Mouse (Mus musculus): ENCODE measurements at regions not wholly inside any gene's neighbourhood (a gene's known extent, or its start where the extent isn't known, plus 50 kb on each side); places are given as distances from the start of the nearest gene placed in this dataset.

GRCm38 (mm10) chr7:94975037-94975775 lies 1195.8 kb upstream of the Tenm4 start:
- ATAC-seq (ENCODE audit: low FRiP score): no peak; the same call in 1 of the 2 replicates

GRCm38 (mm10) chr7:94996258-94996657 lies 1174.8 kb upstream of the Tenm4 start:
- Histone ChIP-seq H3K4me2 (replicated peaks) (no peak overlapping the region), H3K4me1 (replicated peaks; ENCODE audit: control insufficient read depth, insufficient read depth, low read length) (no peaks in the 10 kb centered on the region), H3K27me3 (ENCODE audit: control insufficient read depth, insufficient read depth, low read length) (no peaks in the 10 kb centered on the region), H3K36me3 (replicated peaks; ENCODE audit: control insufficient read depth, insufficient read depth) (no peaks in the 10 kb centered on the region), H3K4me3 (replicated peaks; ENCODE audit: low read length) (no peak overlapping the region), H3K27ac (no peak overlapping the region), H3K9me3 (ENCODE audit: control insufficient read depth, low read length) (no peaks in the 10 kb centered on the region), H3K9ac (no peak overlapping the region)
- WGBS: 82% methylated on average over 6 of the region's 6 CpGs
- DNase-seq (ENCODE audit: low spot score): no peak
- no peak for ATAC-seq (ENCODE audit: low FRiP score)

More at GRCm38 (mm10) chr7:94975037-94975775, 1195.8 kb upstream of the Tenm4 start:
- Histone ChIP-seq H3K9ac (no peak overlapping the region), H3K4me3 (replicated peaks; ENCODE audit: low read length) (no peak overlapping the region), H3K36me3 (replicated peaks; ENCODE audit: control insufficient read depth, insufficient read depth) (no peaks in the 10 kb centered on the region), H3K4me2 (replicated peaks) (no peak overlapping the region), H3K27me3 (ENCODE audit: control insufficient read depth, insufficient read depth, low read length) (no peaks in the 10 kb centered on the region), H3K9me3 (ENCODE audit: control insufficient read depth, low read length) (no peaks in the 10 kb centered on the region), H3K27ac (no peak overlapping the region), H3K4me1 (replicated peaks; ENCODE audit: control insufficient read depth, insufficient read depth, low read length) (peaks cover 3% of the 10 kb centered on the region; the same call in 1 of the 2 replicates)
- 41% methylated on average over 2 of the region's 2 CpGs for WGBS
- no peak for DNase-seq (ENCODE audit: low spot score)

- no peak for ATAC-seq (ENCODE audit: low FRiP score)
- no peak overlapping the region for H3K4me3 ChIP-seq (replicated peaks; ENCODE audit: low read length)
- H3K4me1 ChIP-seq (replicated peaks; ENCODE audit: control insufficient read depth, insufficient read depth, low read length): no peaks in the 10 kb centered on the region
- no peak overlapping the region for H3K9ac ChIP-seq
- no peaks in the 10 kb centered on the region for H3K9me3 ChIP-seq (ENCODE audit: control insufficient read depth, low read length)
- H3K27me3 ChIP-seq (ENCODE audit: control insufficient read depth, insufficient read depth, low read length): no peaks in the 10 kb centered on the region
- H3K36me3 ChIP-seq (replicated peaks; ENCODE audit: control insufficient read depth, insufficient read depth): no peaks in the 10 kb centered on the region
- 83% methylated on average over 3 of the region's 3 CpGs for WGBS
- H3K27ac ChIP-seq: no peak overlapping the region
- no peak for DNase-seq (ENCODE audit: low spot score)
- no peak overlapping the region for H3K4me2 ChIP-seq (replicated peaks)
Observed at GRCm38 (mm10) chr7:95004161-95004560, 1166.9 kb upstream of the Tenm4 start.

- H3K4me2 ChIP-seq (replicated peaks): no peak overlapping the region
- no peaks in the 10 kb centered on the region for H3K4me1 ChIP-seq (replicated peaks; ENCODE audit: control insufficient read depth, insufficient read depth, low read length)
- no peak for ATAC-seq (ENCODE audit: low FRiP score)
- 64% methylated on average over 3 of the region's 3 CpGs for WGBS
- no peaks in the 10 kb centered on the region for H3K36me3 ChIP-seq (replicated peaks; ENCODE audit: control insufficient read depth, insufficient read depth)
- no peak overlapping the region for H3K9ac ChIP-seq
- H3K27me3 ChIP-seq (ENCODE audit: control insufficient read depth, insufficient read depth, low read length): no peaks in the 10 kb centered on the region
- no peak overlapping the region for H3K4me3 ChIP-seq (replicated peaks; ENCODE audit: low read length)
- H3K27ac ChIP-seq: no peak overlapping the region
- H3K9me3 ChIP-seq (ENCODE audit: control insufficient read depth, low read length): no peaks in the 10 kb centered on the region
- no peak for DNase-seq (ENCODE audit: low spot score)
Observed at GRCm38 (mm10) chr7:95005403-95005802, 1165.6 kb upstream of the Tenm4 start.

- Histone ChIP-seq H3K4me3 (replicated peaks; ENCODE audit: low read length) (no peak overlapping the region), H3K27me3 (ENCODE audit: control insufficient read depth, insufficient read depth, low read length) (no peaks in the 10 kb centered on the region), H3K27ac (no peak overlapping the region), H3K4me2 (replicated peaks) (no peak overlapping the region), H3K36me3 (replicated peaks; ENCODE audit: control insufficient read depth, insufficient read depth) (no peaks in the 10 kb centered on the region), H3K9me3 (ENCODE audit: control insufficient read depth, low read length) (no peaks in the 10 kb centered on the region), H3K4me1 (replicated peaks; ENCODE audit: control insufficient read depth, insufficient read depth, low read length) (no peaks in the 10 kb centered on the region), H3K9ac (no peak overlapping the region)
- WGBS: 86% methylated on average over 6 of the region's 6 CpGs
- ATAC-seq (ENCODE audit: low FRiP score) (no peak), DNase-seq (ENCODE audit: low spot score) (no peak)
Observed at GRCm38 (mm10) chr7:95008896-95009430, 1162.1 kb upstream of the Tenm4 start.

- H3K4me3 ChIP-seq (replicated peaks; ENCODE audit: low read length): no peak overlapping the region
- no peaks in the 10 kb centered on the region for H3K36me3 ChIP-seq (replicated peaks; ENCODE audit: control insufficient read depth, insufficient read depth)
- DNase-seq (ENCODE audit: low spot score): no peak
- H3K27ac ChIP-seq: no peak overlapping the region
- H3K9me3 ChIP-seq (ENCODE audit: control insufficient read depth, low read length): no peaks in the 10 kb centered on the region
- no peak overlapping the region for H3K9ac ChIP-seq
- H3K27me3 ChIP-seq (ENCODE audit: control insufficient read depth, insufficient read depth, low read length): no peaks in the 10 kb centered on the region
- no peaks in the 10 kb centered on the region for H3K4me1 ChIP-seq (replicated peaks; ENCODE audit: control insufficient read depth, insufficient read depth, low read length)
- ATAC-seq (ENCODE audit: low FRiP score): no peak
- WGBS: 91% methylated on average over 1 of the region's 1 CpGs
- no peak overlapping the region for H3K4me2 ChIP-seq (replicated peaks)
Observed at GRCm38 (mm10) chr7:95020285-95020684, 1150.8 kb upstream of the Tenm4 start.

- peak; percentile 37; the same call in 1 of the 2 replicates for ATAC-seq (ENCODE audit: low FRiP score)
- H3K4me1 ChIP-seq (replicated peaks; ENCODE audit: control insufficient read depth, insufficient read depth, low read length): no peaks in the 10 kb centered on the region
- no peaks in the 10 kb centered on the region for H3K36me3 ChIP-seq (replicated peaks; ENCODE audit: control insufficient read depth, insufficient read depth)
- no peak overlapping the region for H3K27ac ChIP-seq
- WGBS: 61% methylated on average over 4 of the region's 4 CpGs
- H3K4me3 ChIP-seq (replicated peaks; ENCODE audit: low read length): no peak overlapping the region
- no peaks in the 10 kb centered on the region for H3K9me3 ChIP-seq (ENCODE audit: control insufficient read depth, low read length)
- H3K4me2 ChIP-seq (replicated peaks): no peak overlapping the region
- DNase-seq (ENCODE audit: low spot score): no peak
- H3K9ac ChIP-seq: no peak overlapping the region
- no peaks in the 10 kb centered on the region for H3K27me3 ChIP-seq (ENCODE audit: control insufficient read depth, insufficient read depth, low read length)
Observed at GRCm38 (mm10) chr7:95027915-95028810, 1142.9 kb upstream of the Tenm4 start.

Measured in hindbrain, embryonic 14.5 days (tissue).